Mouse (Mus musculus): ENCODE data around the gene Galnt14. TPM values are rescaled to one million over a fixed set of nuclear protein-coding genes. Genes with fewer than 3 reads are reported as not detected.
A peak's percentile ranks its signal among the peaks of the same experiment; 100 is the strongest.

Gene Galnt14
- total RNA-seq (2017): 0.19 TPM in 1 of 3 replicates, not detected in the others

- ATAC-seq (replicated peaks; ENCODE audit: insufficient number of reproducible peaks, low FRiP score, low TSS enrichment, poor library complexity, severe bottlenecking): no peak
Measured at GRCm38 (mm10) chr17:73710042-73710911, at the start of gene Galnt14. Gene Galnt14 (minus strand): TSS chr17:73710453.

- 0 out of 2 replicates have a peak, but pooled peaks have one; percentile 50 for ATAC-seq (replicated peaks; ENCODE audit: insufficient number of reproducible peaks, low FRiP score, low TSS enrichment, poor library complexity, severe bottlenecking)
Measured at GRCm38 (mm10) chr17:73743681-73744311, 33.5 kb upstream of the Galnt14 start.

- ATAC-seq (replicated peaks; ENCODE audit: insufficient number of reproducible peaks, low FRiP score, low TSS enrichment, poor library complexity, severe bottlenecking): no peak
Measured at GRCm38 (mm10) chr17:73723885-73724682, 13.8 kb upstream of the Galnt14 start.

GRCm38 (mm10) chr17:73719021-73719748 lies 8.9 kb upstream of the Galnt14 start:
- no peak for ATAC-seq (replicated peaks; ENCODE audit: insufficient number of reproducible peaks, low FRiP score, low TSS enrichment, poor library complexity, severe bottlenecking)

GRCm38 (mm10) chr17:73716684-73717083 lies 6.4 kb upstream of the Galnt14 start:
- ATAC-seq (replicated peaks; ENCODE audit: insufficient number of reproducible peaks, low FRiP score, low TSS enrichment, poor library complexity, severe bottlenecking): no peak

- no peak for ATAC-seq (replicated peaks; ENCODE audit: insufficient number of reproducible peaks, low FRiP score, low TSS enrichment, poor library complexity, severe bottlenecking)
Measured at GRCm38 (mm10) chr17:73714440-73715221, 4.4 kb upstream of the Galnt14 start.

- no peak for ATAC-seq (replicated peaks; ENCODE audit: insufficient number of reproducible peaks, low FRiP score, low TSS enrichment, poor library complexity, severe bottlenecking)
Measured at GRCm38 (mm10) chr17:73713347-73713746, 3.1 kb upstream of the Galnt14 start.

- ATAC-seq (replicated peaks; ENCODE audit: insufficient number of reproducible peaks, low FRiP score, low TSS enrichment, poor library complexity, severe bottlenecking): no peak
Measured at GRCm38 (mm10) chr17:73711919-73712318, 1.7 kb upstream of the Galnt14 start.

- ATAC-seq (replicated peaks; ENCODE audit: insufficient number of reproducible peaks, low FRiP score, low TSS enrichment, poor library complexity, severe bottlenecking): no peak
Measured at GRCm38 (mm10) chr17:73709131-73710041, 867 bp downstream of the Galnt14 start.

- ATAC-seq (replicated peaks; ENCODE audit: insufficient number of reproducible peaks, low FRiP score, low TSS enrichment, poor library complexity, severe bottlenecking): no peak
Measured at GRCm38 (mm10) chr17:73708451-73708850, 1.8 kb downstream of the Galnt14 start.

- ATAC-seq (replicated peaks; ENCODE audit: insufficient number of reproducible peaks, low FRiP score, low TSS enrichment, poor library complexity, severe bottlenecking): no peak
Measured at GRCm38 (mm10) chr17:73703571-73703970, 6.7 kb downstream of the Galnt14 start.

GRCm38 (mm10) chr17:73701016-73701415 lies 9.2 kb downstream of the Galnt14 start:
- no peak for ATAC-seq (replicated peaks; ENCODE audit: insufficient number of reproducible peaks, low FRiP score, low TSS enrichment, poor library complexity, severe bottlenecking)

- ATAC-seq (replicated peaks; ENCODE audit: insufficient number of reproducible peaks, low FRiP score, low TSS enrichment, poor library complexity, severe bottlenecking): no peak
Measured at GRCm38 (mm10) chr17:73699881-73700280, 10.4 kb downstream of the Galnt14 start.

GRCm38 (mm10) chr17:73694206-73694952 lies 15.9 kb downstream of the Galnt14 start:
- ATAC-seq (replicated peaks; ENCODE audit: insufficient number of reproducible peaks, low FRiP score, low TSS enrichment, poor library complexity, severe bottlenecking): no peak

- no peak for ATAC-seq (replicated peaks; ENCODE audit: insufficient number of reproducible peaks, low FRiP score, low TSS enrichment, poor library complexity, severe bottlenecking)
Measured at GRCm38 (mm10) chr17:73688261-73688660, 22.0 kb downstream of the Galnt14 start.

- ATAC-seq (replicated peaks; ENCODE audit: insufficient number of reproducible peaks, low FRiP score, low TSS enrichment, poor library complexity, severe bottlenecking): no peak
Measured at GRCm38 (mm10) chr17:73686292-73686691, 24.0 kb downstream of the Galnt14 start.

Data from monocyte, adult 5-6 weeks (primary cell).